Mouse (Mus musculus) gastrocnemius, postnatal 14 days (tissue): ENCODE data around the gene Togaram1. TPM values are rescaled to one million over a fixed set of nuclear protein-coding genes. Genes with fewer than 3 reads are reported as not detected.
A peak's percentile ranks its signal among the peaks of the same experiment; 100 is the strongest.

Experiments used
- DNase-seq: peaks from one replicate; pipeline ENCODE4 v3.0.0; 2021; ENCODE audit warnings: mixed read lengths
- intact Hi-C: fragments of 180-260 bp; cut with DNase I; formaldehyde crosslinking; loops from one replicate; pipeline ENCODE4 v1.15.1; 2025; ENCODE audit warnings: low total_unique reads
- total RNA-seq, 2 experiments: library from RNA; stranded (reverse); gene quantifications; 2 replicates each; pipeline ENCODE4 v1.2.3; 2021

Gene Togaram1
- total RNA-seq, 2 experiments from 2014 or later: 7.8 to 9.4 TPM

DNA sequence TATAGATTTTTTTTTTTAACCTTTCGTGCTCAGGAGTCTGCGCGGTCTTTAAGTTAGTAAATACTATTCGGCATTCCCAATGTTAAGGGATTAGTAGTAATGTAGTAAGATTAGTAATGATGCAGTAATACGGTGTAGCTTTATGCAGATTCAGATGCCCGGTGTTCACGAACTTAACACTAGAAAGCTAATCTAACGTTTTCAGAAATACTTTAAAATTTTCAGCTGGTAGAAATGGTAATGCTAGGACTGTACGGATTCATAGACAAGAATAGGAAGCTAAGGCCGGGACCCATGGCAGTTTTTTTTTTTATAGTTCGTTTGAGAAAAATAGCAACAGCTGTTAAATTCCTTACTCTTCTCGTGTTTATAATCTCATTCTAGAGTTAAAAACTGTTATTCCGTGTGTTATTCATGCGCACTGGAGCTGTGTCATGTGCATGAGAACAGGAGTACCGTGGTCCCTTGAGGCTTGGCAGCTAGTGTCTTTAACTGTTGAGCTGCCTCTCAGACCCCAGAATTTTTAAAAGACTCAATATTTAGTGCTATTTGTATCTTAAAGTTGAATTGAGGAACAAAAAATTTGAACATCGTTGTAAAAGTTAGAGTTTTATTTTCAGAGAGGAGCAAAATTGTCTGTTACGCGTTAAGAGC, 71.4 kb downstream of the Togaram1 start:
- peak; percentile 8 for DNase-seq
- intact Hi-C loops: loop anchor here (5.0 kb wide), 1 partner anchor 40 kb away; the partner anchor contains the start of gene Fancm

DNA sequence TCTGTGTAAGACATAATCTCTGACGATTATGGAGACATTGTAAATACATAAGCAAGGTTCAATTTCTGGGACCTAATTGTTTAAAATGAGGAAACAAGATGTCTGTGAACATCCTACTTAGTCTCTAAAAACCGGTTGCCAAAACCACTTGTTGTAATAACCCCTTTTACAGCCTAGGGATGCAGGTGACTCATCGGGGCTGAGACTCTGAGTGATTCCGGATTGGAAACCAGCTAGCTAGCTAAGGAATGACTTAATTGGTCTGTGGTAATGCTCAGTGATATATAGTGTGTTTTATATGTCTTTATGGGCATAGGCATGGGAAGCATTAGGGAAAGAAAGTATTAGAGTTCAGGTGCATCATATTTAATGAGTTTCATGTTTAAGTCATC, 71.9 kb downstream of the Togaram1 start:
- intact Hi-C loops: loop anchor here (5.0 kb wide), 1 partner anchor 40 kb away; the partner anchor contains the start of gene Fancm
- DNase-seq: no peak

DNA sequence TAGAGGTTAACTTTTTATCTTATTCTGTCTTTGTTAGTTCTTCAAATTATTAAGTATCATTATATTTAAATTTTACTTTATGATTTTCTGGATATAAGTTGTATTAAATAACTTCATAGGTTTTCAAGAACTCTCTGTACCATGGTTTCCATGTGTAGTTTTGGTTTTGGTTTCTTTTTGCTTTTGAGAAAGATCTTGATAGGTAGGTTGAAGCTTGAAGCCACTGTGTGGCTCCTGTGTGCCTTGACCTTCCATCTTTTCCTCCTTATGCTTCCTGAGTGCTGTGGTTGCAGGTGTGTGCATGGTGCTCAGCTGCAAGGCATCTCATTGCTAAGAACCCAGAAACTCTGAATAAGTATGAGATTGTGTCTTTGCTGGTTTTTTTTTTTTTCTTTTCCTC, 83.2 kb downstream of the Togaram1 start:
- intact Hi-C loops: no loop called here
- no peak for DNase-seq

DNA sequence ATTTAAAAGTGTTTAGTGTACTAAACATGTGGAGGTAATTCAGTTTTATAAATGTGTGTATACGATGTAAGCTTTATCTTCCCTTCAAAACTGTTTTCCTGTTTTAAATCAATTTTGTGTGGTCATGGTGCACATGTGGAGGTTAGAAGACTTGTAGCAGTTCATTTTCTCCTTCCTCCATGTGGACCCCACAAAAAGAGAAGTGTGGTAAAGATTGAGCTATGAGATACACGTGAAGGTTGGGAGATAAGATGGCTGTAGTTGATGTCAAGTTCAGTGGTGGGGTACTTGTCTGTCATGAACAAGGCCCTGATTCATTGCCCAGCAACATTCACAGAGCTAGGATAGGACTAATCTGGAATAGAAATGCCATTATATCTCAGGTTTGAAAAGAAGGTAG, 92.6 kb downstream of the Togaram1 start:
- intact Hi-C loops: loop anchor here (10.0 kb wide), 1 partner anchor 53 kb away; no protein-coding TSS in a partner anchor
- DNase-seq: no peak

DNA sequence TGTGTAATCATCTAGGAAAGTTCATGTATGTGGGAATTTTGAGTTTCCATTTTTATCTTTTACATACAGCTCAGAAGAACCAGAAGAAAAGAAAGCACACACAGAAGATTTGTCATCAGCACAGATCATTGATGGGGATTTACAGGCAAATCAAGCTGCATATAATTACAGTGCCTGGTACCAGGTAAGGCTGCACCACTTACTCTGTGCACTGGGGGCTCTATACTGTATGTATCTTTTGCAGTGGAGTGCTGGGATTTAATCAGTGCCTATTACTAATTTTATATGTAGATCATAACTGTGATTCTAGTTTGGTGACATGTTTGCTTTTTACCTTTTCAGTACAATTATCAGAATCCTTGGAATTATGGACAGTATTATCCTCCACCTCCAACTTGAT, 95.5 kb downstream of the Togaram1 start:
- DNase-seq: no peak
- intact Hi-C loops: no loop called here

DNA sequence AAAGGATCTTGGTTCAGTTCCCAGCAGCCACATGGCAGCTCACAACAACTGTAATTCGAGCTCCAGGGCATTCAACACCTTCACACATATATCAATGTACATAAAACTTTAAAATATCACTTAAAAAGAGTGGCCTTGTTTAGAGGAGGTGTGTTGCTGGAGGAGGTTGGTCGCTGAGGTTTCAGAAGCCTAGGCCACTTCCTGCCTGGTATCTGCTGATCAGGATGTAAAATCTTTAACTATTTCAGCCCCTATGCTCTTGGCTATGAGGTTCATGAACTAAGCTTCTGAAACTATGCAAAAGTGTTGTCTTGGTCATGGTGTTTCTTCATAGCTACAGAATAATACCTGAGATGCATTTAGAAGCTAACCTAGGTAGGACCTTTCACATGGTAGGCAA, 99.6 kb downstream of the Togaram1 start:
- intact Hi-C loops: no loop called here
- no peak for DNase-seq

DNA sequence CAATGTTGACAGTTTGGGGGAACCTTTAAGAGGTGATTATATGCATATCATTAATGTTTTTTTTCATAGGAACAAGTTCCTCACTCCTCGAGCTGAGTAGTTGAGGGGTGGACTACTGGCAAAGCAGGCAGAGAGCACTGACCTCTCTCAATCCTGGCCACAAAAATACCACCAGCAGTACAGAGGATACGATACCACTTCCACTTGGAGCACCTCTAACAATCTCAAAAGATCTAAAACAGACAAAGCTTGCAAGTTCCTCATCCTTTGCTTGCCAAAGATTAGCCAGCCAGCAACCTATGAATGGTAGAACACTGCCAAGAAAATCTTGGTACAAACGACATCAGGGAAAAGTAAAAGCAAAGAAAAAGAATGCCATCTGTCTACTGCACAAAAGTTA, 100.6 kb downstream of the Togaram1 start:
- intact Hi-C loops: no loop called here
- no peak for DNase-seq

DNA sequence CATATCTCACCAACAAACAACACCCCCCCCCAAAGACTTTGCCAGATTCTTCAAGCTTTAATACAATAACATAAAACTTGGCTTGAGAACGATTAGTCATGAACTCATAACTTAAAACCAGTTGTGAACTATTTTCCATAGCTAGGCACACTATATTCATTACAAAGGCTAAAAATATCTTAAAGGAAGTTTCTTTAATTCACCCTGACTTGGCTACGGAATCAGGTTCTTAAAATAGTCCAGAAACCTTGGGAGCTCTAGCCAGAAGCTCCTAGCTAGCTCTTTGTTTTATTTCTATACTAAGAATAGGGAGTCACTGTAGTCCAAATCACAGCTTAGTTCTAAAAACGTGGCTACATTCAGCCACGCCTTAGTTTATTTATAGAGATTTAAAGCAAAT, 102.8 kb downstream of the Togaram1 start:
- no peak for DNase-seq
- intact Hi-C loops: no loop called here

Other genes starting within 250 kb of the Togaram1 start
- gene Gm527, start 47.9 kb upstream of the Togaram1 start, total RNA-seq: 1 to 10 TPM; 2.6 to 4.2 TPM
- gene Klhl28, start 270 bp upstream of the Togaram1 start, total RNA-seq: 1 to 10 TPM; 7.7 to 9.1 TPM
- 10 to 100 TPM; 11.1 to 13.5 TPM for gene Prpf39, start 70.5 kb downstream of the Togaram1 start, total RNA-seq
- 100 to 1,000 TPM; 197 TPM for gene Fkbp3, start 108.2 kb downstream of the Togaram1 start, total RNA-seq
- gene Fancm, start 109.8 kb downstream of the Togaram1 start, total RNA-seq: 1 to 10 TPM; 2.1 to 2.6 TPM
- 1 to 10 TPM; 1.3 to 1.4 TPM for gene Mis18bp1, start 206.8 kb downstream of the Togaram1 start, total RNA-seq